Mouse (Mus musculus) erythroblast, embryonic 14.5 days (primary cell): ENCODE data around the gene Fosb.

Source experiments
- GATA1 ChIP-seq: IDR thresholded peaks from 2 replicates; pipeline ENCODE4 v1.6.1; 2012; ENCODE audit warnings: low read length, inconsistent platforms, mixed read lengths
- TAL1 ChIP-seq: IDR thresholded peaks from 3 replicates; pipeline ENCODE4 v1.6.1; 2012; ENCODE audit warnings: low read length, inconsistent platforms, mixed read lengths

DNA sequence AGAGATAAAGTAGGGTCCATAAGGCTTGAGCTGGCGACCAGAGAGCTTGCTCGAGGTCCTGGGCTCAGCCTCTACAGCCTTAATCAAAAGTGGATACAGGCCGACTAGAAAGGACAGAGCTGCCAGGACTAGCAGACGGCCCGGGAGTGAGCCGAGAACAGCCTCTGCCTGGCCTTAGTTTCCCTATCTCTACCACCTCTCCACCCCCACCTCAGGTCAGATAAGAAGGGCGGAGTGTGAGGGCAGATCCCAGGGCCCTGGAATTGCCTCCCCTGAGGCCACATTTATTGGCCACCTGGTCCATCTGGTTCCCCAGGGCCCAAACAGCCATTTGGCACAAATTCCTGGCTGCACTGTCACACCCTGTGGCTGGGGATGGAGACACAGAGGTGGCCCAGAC, 44.7 kb downstream of the Fosb start:
- TF ChIP-seq GATA1 (peak; percentile 65), TAL1 (no peak)
